10 mouse cellular contexts compared by ENCODE assay signal in the genomic region with DNA sequence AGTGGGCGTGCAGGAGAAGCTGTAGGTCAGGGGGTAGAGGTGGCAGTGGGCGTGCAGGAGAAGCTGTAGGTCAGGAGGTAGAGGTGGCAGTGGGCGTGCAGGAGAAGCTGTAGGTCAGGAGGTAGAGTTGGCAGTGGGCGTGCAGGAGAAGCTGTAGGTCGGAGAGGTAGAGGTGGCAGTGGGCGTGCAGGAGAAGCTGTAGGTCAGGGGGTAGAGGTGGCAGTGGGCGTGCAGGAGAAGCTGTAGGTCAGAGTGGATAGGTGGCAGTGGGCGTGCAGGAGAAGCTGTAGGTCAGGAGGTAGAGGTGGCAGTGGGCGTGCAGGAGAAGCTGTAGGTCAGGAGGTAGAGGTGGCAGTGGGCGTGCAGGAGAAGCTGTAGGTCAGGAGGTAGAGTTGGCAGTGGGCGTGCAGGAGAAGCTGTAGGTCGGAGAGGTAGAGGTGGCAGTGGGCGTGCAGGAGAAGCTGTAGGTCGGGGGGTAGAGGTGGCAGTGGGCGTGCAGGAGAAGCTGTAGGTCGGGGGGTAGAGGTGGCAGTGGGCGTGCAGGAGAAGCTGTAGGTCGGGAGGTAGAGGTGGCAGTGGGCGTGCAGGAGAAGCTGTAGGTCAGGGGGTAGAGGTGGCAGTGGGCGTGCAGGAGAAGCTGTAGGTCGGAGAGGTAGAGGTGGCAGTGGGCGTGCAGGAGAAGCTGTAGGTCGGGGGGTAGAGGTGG. TPM values are rescaled to one million over a fixed set of nuclear protein-coding genes. Genes with fewer than 3 reads are reported as not detected.
A peak's percentile ranks its signal among the peaks of the same experiment; 100 is the strongest.
DNase-seq lines count a peak whose midpoint lies in the region; ATAC-seq and TF ChIP-seq lines count a peak whose summit lies in the region.
"Not testable (repeated sequence)": the region's sequence is repeated elsewhere in the genome, so short reads cannot be mapped to it uniquely, and the experiment has no call there.
"Had no signal": no experiment of that assay in that cellular context is flagged by ENCODE, and none has a peak within 500 bp of the region (broad histone marks: within the 10 kb centered on the region; RNA-seq: fewer than 3 reads in every experiment).

No protein-coding gene starts in this region.

- H3K4me3 ChIP-seq in heart, adult 2 months: not testable (repeated sequence)

- H3K4me1 ChIP-seq in heart, adult 2 months (ENCODE audit: control insufficient read depth, insufficient read depth, low read length): not testable (repeated sequence)

- not testable (repeated sequence) for TF ChIP-seq POLR2A in heart, adult 2 months (IDR thresholded peaks at IDR 0.05; ENCODE audit: insufficient read depth, low read depth, low read length)

- not testable (repeated sequence) for H3K27ac ChIP-seq in heart, adult 2 months

- WGBS in heart, adult 2 months: 86% methylated on average over 23 of the region's 23 CpGs

- not testable (repeated sequence) for H3K9ac ChIP-seq in heart, adult 2 months (ENCODE audit: low read depth, low read length)

- not testable (repeated sequence) for TF ChIP-seq EP300 in heart, adult 2 months (IDR thresholded peaks at IDR 0.05; ENCODE audit: insufficient read depth, low read depth, low read length)

- DNase-seq in adrenal gland, postnatal 25 days: peak; percentile 49
- DNase-seq in heart, adult 2 months: peak; percentile 71 to 84
- DNase-seq in layer of hippocampus, adult 11-12 months (ENCODE audit: low spot score): peak; percentile 61
- DNase-seq in left cerebral cortex, postnatal 25 days (ENCODE audit: low spot score in 2 of 2): peak; percentile 52 to 67
- peak; percentile 80 for DNase-seq in ovary, adult 18-20 months (ENCODE audit: low spot score)
- peak; percentile 89 for DNase-seq in testis, postnatal 10 days (ENCODE audit: low spot score)

- H3K36me3 ChIP-seq in heart, adult 2 months (ENCODE audit: control insufficient read depth, insufficient read depth, low read length): not testable (repeated sequence)

- not testable (repeated sequence) for TF ChIP-seq CTCF in heart, adult 2 months (IDR thresholded peaks at IDR 0.05)

- intact Hi-C loops in heart, adult 2 months (cut with DNase I); left cerebral cortex, postnatal 25 days (cut with DNase I): not testable (repeated sequence)

- ATAC-seq in erythroid progenitor cell, adult 5-6 weeks (replicated peaks; ENCODE audit: low FRiP score, poor library complexity, severe bottlenecking): peak; percentile 81

- not testable (repeated sequence) for H3K79me2 ChIP-seq in heart, adult 2 months (replicated peaks; ENCODE audit: control insufficient read depth, insufficient read depth, low read length)

- not testable (repeated sequence) for H3K27me3 ChIP-seq in heart, adult 2 months (ENCODE audit: control insufficient read depth, insufficient read depth, low read length)

RNA-seq across cellular contexts. Expression of a gene that starts 3.7 kb away (rescaled TPM):
- total RNA-seq in adrenal gland, postnatal 25 days (2021): not detected in 2 replicates
- not detected in 2 replicates for total RNA-seq in erythroid progenitor cell, adult 5-6 weeks (2015; ENCODE audit: low replicate concordance)
- total RNA-seq in erythroid progenitor cell, adult 5-6 weeks (2017; ENCODE audit: low replicate concordance): not detected in 2 replicates
- not detected for total RNA-seq in heart, adult 2 months (2021)
- 0.44 and 0.70 TPM in 2 replicates for polyA plus RNA-seq in heart, adult 2 months (2012; rRNA removed)
- 1 to 10 TPM; 7.3 to 9.9 TPM for total RNA-seq in left cerebral cortex, postnatal 25 days (2021)
- polyA plus RNA-seq: activated CD4-positive, CD25-positive, alpha-beta regulatory T cell, adult 4 months; neural tube, embryonic 11.5 days had no signal

RNA-seq across cellular contexts. Expression of a gene that starts 20.8 kb away (rescaled TPM):
- total RNA-seq in adrenal gland, postnatal 25 days (2021): not detected in 2 replicates
- not detected in 2 replicates for total RNA-seq in erythroid progenitor cell, adult 5-6 weeks (2015; ENCODE audit: low replicate concordance)
- not detected in 2 replicates for total RNA-seq in erythroid progenitor cell, adult 5-6 weeks (2017; ENCODE audit: low replicate concordance)
- total RNA-seq in heart, adult 2 months (2021): not detected
- polyA plus RNA-seq in heart, adult 2 months (2012; rRNA removed): 0.37 TPM in 1 of 2 replicates, not detected in the other
- not detected for total RNA-seq in left cerebral cortex, postnatal 25 days (2021)
- polyA plus RNA-seq: activated CD4-positive, CD25-positive, alpha-beta regulatory T cell, adult 4 months; heart, embryonic 14.5 days had no signal

RNA-seq across cellular contexts. Expression of a gene that starts 57.7 kb away (rescaled TPM):
- 36.3 and 44.4 TPM in 2 replicates for total RNA-seq in adrenal gland, postnatal 25 days (2021)
- total RNA-seq in erythroid progenitor cell, adult 5-6 weeks (2015; ENCODE audit: low replicate concordance): not detected in 2 replicates
- total RNA-seq in erythroid progenitor cell, adult 5-6 weeks (2017; ENCODE audit: low replicate concordance): not detected in 2 replicates
- total RNA-seq in heart, adult 2 months (2021): 10 to 100 TPM; 59.8 to 63.3 TPM
- polyA plus RNA-seq in heart, adult 2 months (2012; rRNA removed): 66.8 and 82.3 TPM in 2 replicates
- 1 to 10 TPM; 8.2 to 9.5 TPM for total RNA-seq in left cerebral cortex, postnatal 25 days (2021)
- polyA plus RNA-seq: activated CD4-positive, CD25-positive, alpha-beta regulatory T cell, adult 4 months had no signal

Comparison
In these comparisons a context has a peak if more than half of its experiments do, and no peak if none do; other contexts are left out.
1. RNA of a gene that starts 57.7 kb away (total RNA-seq): 59.8 to 63.3 TPM in heart, adult 2 months, 36.3 to 44.4 TPM in adrenal gland, postnatal 25 days and 8.2 to 9.5 TPM in left cerebral cortex, postnatal 25 days; not detected in erythroid progenitor cell, adult 5-6 weeks; every median in the first group is over 4 times any median in the second.
2. Peak in every context shown above with its lines, with median percentiles within 50 percentile points of each other: DNase-seq.